Mouse (Mus musculus) forebrain, embryonic 16.5 days (tissue): ENCODE data around the gene Dnmbp. TPM values are rescaled to one million over a fixed set of nuclear protein-coding genes. Genes with fewer than 3 reads are reported as not detected.
A peak's percentile ranks its signal among the peaks of the same experiment; 100 is the strongest.

Experiments used
- ATAC-seq: fragments of 200-750 bp; cut with Nextera tagmentation; 2 replicates; pipeline ENCODE4 v1.8.0; 2017; ENCODE audit warnings: mild to moderate bottlenecking, moderate library complexity
- H3K27ac ChIP-seq: fragments of 300-500 bp; sonication (generic); 2 replicates; pipeline ENCODE4 v1.5.1; 2014; ENCODE audit warnings: low read length, control low read depth
- H3K27me3 ChIP-seq: fragments of 300-500 bp; sonication (generic); replicated peaks from 2 replicates; pipeline ENCODE4 v1.6.1; 2014; ENCODE audit warnings: low read length; ENCODE audit not compliant: control insufficient read depth, insufficient read depth
- H3K36me3 ChIP-seq: fragments of 300-500 bp; sonication (generic); 2 replicates; pipeline ENCODE4 v1.6.1; 2014; ENCODE audit not compliant: control insufficient read depth, insufficient read depth
- H3K4me1 ChIP-seq: fragments of 300-500 bp; sonication (generic); replicated peaks from 2 replicates; pipeline ENCODE4 v1.6.1; 2014; ENCODE audit warnings: low read length; ENCODE audit not compliant: control insufficient read depth, insufficient read depth
- H3K4me2 ChIP-seq: fragments of 300-500 bp; sonication (generic); 2 replicates; pipeline ENCODE4 v1.6.1; 2014; ENCODE audit warnings: mild to moderate bottlenecking, low read length, control low read depth
- H3K4me3 ChIP-seq: fragments of 300-500 bp; sonication (generic); replicated peaks from 2 replicates; pipeline ENCODE4 v1.5.1; 2014; ENCODE audit warnings: mild to moderate bottlenecking, low read length, control low read depth
- H3K9ac ChIP-seq: fragments of 300-500 bp; sonication (generic); replicated peaks from 2 replicates; pipeline ENCODE4 v1.6.1; 2014; ENCODE audit warnings: low read depth, low read length, control low read depth
- H3K9me3 ChIP-seq: fragments of 300-500 bp; sonication (generic); 2 replicates; pipeline ENCODE4 v1.6.1; 2016; ENCODE audit warnings: low read length; ENCODE audit not compliant: control insufficient read depth
- WGBS: fragments of 180-500 bp; shearing (Covaris S2); extraction: QIAGEN DNeasy Blood & Tissue Kit; methylation state at CpG from one replicate; pipeline ENCODE4 v1.1.7; 2014; 5-methylcytosine and 5-hydroxymethylcytosine counted together
- polyA plus RNA-seq: library from polyadenylated mRNA; unstranded; fragments of >200 nt; fragmentation: Nextera tagmentation; extraction: Ambion mirVana; gene quantifications from 2 replicates; pipeline ENCODE4 v1.2.1, GENCODE M21; 2015

Gene Dnmbp
- polyA plus RNA-seq, 1 experiment from 2014 or later = 7.3 TPM

DNA sequence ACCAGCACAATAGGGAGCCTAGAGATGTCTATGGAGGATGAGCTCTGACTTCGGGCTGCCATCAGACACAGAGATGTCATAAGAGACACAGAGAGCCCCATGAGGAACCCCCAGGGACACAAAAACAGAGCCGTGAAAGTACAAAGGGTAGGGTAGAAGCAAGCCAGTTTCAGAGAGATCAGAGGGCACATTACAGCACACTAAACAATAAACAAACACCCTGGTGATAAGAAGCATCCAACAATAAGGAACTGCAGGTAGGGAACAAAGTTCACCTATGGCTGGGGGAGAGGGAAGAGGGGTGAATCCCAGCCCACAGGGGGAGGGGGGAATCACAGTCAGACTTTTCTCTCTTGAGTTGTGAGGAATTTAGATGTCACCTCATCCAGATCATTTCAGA lies 52.3 kb downstream of the Dnmbp start:
- ATAC-seq = no peak
- Histone ChIP-seq H3K27me3 (no peaks in the 10 kb centered on the region), H3K9ac (no peak overlapping the region), H3K27ac (no peak overlapping the region), H3K9me3 (no peaks in the 10 kb centered on the region), H3K4me3 (no peak overlapping the region), H3K4me2 (no peak overlapping the region), H3K36me3 (no peaks in the 10 kb centered on the region), H3K4me1 (peaks cover 7% of the 10 kb centered on the region)
- WGBS = 72% methylated on average over 2 of the region's 2 CpGs

DNA sequence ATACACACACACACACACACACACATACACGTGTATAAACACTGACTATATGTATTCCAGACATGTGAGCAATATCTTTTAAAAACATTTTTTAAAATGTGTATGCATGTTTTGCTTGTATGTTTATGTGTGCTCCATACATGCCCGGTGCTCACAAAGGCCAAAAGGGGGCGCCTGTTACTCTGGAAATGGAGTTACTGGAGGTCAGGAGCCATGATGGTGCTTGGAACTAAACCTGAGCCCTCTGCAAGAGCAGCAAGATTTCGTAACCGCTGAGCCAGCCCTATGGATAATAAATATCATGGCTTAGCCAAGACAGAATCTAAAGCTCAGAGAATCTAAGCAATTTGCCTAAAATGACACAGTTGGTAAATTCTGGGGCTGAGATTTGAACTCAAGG lies 52.7 kb downstream of the Dnmbp start:
- peaks cover 8% of the 10 kb centered on the region for H3K4me1 ChIP-seq
- H3K9me3 ChIP-seq = no peaks in the 10 kb centered on the region
- no peak overlapping the region for H3K27ac ChIP-seq
- no peak overlapping the region for H3K4me2 ChIP-seq
- H3K9ac ChIP-seq = no peak overlapping the region
- no peak for ATAC-seq
- no peak overlapping the region for H3K4me3 ChIP-seq
- WGBS = 84% methylated on average over 5 of the region's 5 CpGs
- no peaks in the 10 kb centered on the region for H3K27me3 ChIP-seq
- no peaks in the 10 kb centered on the region for H3K36me3 ChIP-seq

DNA sequence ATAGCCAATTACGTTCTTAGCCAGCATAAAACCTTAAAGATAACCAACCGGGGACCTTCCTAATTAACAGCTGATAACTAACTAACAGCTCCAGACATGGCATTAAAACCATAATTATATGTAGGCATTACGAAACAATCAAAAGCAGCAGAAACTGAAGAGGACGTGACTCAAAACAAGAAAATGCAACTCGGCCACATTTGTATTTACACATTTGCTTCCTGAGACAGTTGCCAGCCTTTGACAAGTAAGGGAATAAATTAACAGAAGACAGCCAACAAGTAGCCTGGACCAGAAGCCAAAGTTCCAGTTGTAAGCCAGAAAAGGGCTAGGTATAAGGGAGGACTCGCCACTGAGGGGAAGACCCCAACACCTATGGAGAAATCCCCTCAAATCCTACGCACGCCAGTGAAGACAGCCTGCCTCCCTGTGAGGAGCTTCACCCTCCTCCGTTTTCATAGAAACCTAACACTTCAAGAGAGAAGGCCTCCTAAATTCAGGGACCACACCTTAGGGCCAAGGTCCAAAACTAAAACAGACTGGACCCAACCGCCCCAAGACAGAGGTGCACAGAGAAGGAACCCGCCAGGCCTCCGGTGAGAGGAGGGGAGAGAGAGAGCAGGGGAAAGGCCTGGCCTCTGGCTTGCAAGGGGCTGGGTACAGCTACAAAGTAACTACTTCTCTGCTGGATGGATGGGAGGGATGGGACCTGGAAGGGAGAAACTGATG lies 53.5 kb downstream of the Dnmbp start:
- Histone ChIP-seq H3K9ac (no peak overlapping the region), H3K27me3 (no peaks in the 10 kb centered on the region), H3K36me3 (no peaks in the 10 kb centered on the region), H3K9me3 (no peaks in the 10 kb centered on the region; the same call in 1 of the 2 replicates), H3K4me3 (no peak overlapping the region), H3K27ac (no peak overlapping the region), H3K4me2 (no peak overlapping the region), H3K4me1 (peaks cover 8% of the 10 kb centered on the region)
- WGBS = 82% methylated on average over 12 of the region's 12 CpGs
- ATAC-seq = no peak

DNA sequence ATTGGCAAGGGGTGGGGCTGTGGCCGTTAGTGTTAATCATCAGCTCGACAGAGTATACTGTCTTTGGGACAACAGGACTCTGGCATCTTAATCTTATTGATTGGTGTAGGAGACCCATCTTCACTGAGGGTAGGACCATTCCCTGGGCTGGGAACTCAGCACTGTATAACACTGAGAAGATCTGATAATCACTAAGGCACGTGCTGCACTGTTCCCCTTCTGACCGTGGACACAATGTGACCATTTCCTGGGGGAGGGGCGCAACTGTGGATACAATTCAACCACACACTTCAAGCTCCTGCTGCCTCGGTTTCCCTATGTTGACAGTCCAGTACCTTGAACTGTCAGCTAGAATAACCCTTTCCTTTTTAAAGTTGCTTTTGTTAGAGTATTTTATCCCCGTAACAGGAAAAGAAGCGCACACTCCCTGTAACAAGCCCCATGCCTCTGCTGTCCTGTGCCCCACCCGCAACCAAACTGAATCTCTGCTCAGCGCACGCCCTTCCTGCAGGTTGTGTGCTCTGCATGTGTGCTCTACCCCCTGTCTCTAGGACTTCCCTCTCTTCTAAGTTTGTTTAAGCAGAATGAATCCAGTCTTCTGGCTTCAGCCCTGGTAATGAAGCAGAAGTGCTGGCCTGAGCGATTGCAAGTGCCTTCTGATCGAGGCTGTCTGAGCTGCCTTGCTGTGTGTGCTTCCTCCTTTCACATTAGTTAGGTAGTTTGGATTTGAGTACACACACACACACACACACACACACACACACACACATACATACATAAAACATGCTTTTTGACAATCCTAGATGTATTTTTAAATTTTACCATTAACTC lies 55.1 kb downstream of the Dnmbp start:
- Histone ChIP-seq H3K4me2 (no peak overlapping the region), H3K4me1 (peaks cover 11% of the 10 kb centered on the region), H3K9me3 (no peaks in the 10 kb centered on the region; the same call in 1 of the 2 replicates), H3K9ac (no peak overlapping the region), H3K4me3 (no peak overlapping the region), H3K36me3 (no peaks in the 10 kb centered on the region), H3K27me3 (no peaks in the 10 kb centered on the region), H3K27ac (no peak overlapping the region)
- no peak for ATAC-seq
- 76% methylated on average over 13 of the region's 13 CpGs for WGBS

DNA sequence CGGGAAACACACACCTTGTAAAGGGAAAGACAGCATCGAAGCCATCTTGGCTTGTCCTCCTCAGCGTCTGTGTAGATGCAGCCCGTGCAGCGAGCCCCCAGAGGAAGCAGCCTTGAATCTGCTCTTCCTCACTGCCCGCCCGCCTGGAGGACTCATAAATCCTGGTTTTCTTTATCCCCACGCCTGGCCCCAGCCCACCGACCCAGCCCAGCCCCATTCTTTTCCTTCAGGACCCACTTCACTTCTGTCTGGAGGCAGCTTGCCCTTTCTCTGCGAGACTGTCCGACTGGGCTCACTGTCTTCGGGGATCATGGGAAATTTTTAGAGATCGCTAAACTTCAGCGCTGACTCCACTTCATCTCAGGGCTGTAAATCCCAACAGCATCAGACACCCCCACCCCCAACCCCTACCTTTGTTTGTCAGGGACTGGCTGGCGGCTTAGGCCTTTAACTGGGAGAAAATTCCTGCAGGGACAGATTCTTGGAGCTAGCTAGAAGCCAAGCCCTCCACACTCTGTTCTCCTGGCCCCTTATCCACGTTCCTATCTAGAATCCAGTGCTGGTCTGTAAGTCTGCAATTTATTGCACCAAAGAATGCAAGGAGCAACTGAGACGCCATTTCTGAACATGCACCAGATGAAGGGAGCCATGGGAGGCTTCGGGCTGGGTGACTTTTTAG lies 57.0 kb downstream of the Dnmbp start:
- no peak; the same call in 1 of the 2 replicates for ATAC-seq
- Histone ChIP-seq H3K4me1 (peaks cover 28% of the 10 kb centered on the region), H3K4me3 (0 out of 2 replicates have a peak overlapping the region, but pooled peaks have one; percentile 4), H3K4me2 (peak overlapping the region; percentile 41), H3K9me3 (no peaks in the 10 kb centered on the region; the same call in 1 of the 2 replicates), H3K9ac (0 out of 2 replicates have a peak overlapping the region, but pooled peaks have one; percentile 6), H3K36me3 (no peaks in the 10 kb centered on the region), H3K27ac (no peak overlapping the region), H3K27me3 (no peaks in the 10 kb centered on the region)
- WGBS = 15% methylated on average over 18 of the region's 18 CpGs

DNA sequence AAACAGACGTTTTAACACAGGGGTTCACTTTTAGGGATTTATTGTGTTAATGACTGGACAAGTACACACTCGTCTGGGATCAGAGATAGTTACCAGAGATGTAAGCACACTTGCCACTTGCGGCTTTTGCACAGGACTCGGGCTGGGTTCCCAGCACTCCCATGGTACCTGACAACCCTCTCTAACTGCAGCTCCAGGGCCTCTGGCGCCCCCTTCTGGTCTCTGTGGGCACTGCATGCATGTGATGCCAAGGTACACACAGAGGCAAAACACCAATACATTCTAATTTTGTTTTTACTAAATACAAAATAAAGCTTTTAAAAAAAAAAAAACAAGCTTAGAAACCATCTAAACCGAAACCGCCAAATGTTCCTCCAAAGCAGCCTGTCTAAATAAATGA lies 58.4 kb downstream of the Dnmbp start:
- Histone ChIP-seq H3K4me2 (no peak overlapping the region), H3K36me3 (no peaks in the 10 kb centered on the region), H3K9me3 (no peaks in the 10 kb centered on the region; the same call in 1 of the 2 replicates), H3K9ac (no peak overlapping the region), H3K27me3 (no peaks in the 10 kb centered on the region), H3K27ac (no peak overlapping the region), H3K4me1 (peaks cover 30% of the 10 kb centered on the region), H3K4me3 (no peak overlapping the region)
- no peak for ATAC-seq
- 88% methylated on average over 7 of the region's 7 CpGs for WGBS

DNA sequence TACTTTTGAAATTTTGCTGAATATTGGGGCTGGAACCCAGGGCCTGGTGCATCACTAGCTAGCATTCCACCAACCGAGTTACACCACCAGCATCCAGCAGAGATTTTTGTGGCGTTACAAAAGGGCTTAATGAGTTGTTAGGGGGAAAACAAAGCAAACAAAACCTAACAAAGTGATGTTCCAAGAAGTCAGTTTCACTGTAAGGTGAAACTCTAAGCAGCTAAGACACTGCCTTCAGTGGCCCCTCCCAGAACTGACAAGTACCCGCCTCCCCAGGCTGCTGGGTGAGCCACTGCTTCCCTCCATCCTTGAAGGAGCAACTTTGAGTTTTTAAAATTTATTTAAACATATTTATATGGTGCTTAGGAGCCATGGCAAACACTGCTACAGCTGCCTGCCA lies 59.6 kb downstream of the Dnmbp start:
- Histone ChIP-seq H3K9me3 (no peaks in the 10 kb centered on the region; the same call in 1 of the 2 replicates), H3K4me3 (no peak overlapping the region), H3K9ac (no peak overlapping the region), H3K4me1 (peaks cover 38% of the 10 kb centered on the region), H3K27me3 (no peaks in the 10 kb centered on the region), H3K36me3 (no peaks in the 10 kb centered on the region), H3K4me2 (no peak overlapping the region), H3K27ac (no peak overlapping the region)
- WGBS = 13% methylated on average over 3 of the region's 3 CpGs
- no peak for ATAC-seq

DNA sequence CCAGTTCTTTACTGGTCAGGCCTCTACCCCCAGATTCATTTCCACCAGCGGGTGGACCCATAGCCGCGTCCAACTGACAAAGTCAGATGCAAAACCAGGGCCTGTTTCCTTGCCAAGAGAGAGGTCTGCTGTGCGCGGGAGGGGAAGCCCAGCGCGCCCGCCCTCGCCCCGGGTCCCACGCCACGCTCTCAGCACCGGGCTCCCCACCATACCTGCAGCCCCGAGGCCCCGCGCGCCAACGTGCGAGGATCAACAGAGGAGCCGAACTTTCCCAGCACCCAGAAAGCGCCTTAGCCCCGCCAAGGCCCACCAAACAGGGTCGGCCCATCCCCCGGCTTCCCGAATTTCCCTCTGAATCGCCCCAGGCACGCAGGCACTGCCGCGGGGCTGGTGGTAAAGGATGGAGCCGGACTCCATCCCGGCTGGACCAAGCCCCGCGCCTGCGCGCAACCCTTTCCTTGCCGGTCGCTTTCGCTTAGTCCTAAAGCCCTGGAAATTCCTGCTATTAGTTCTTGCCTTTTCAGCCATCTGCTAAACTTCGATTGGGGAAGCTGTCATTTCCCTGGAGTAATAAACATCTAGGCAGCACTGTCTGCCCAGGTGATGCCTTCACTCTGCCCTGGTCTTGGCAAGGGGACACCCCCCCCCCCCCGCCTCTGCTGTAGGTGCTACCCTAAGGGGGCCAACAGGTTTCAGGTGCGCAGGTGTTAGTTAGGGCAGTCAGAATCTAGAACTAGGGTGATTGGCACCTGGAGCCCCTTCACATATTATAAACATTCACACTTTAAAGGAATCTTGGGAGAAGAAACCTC lies 60.4 kb downstream of the Dnmbp start:
- H3K4me1 ChIP-seq = peaks cover 38% of the 10 kb centered on the region
- 1% methylated on average over 41 of the region's 41 CpGs for WGBS

More for the DNA sequence above, 60.4 kb downstream of the Dnmbp start:
- peak; percentile 94 for ATAC-seq
- peak overlapping the region; percentile 74 for H3K9ac ChIP-seq
- H3K27me3 ChIP-seq = no peaks in the 10 kb centered on the region
- H3K27ac ChIP-seq = peak overlapping the region; percentile 71
- H3K9me3 ChIP-seq = no peaks in the 10 kb centered on the region; the same call in 1 of the 2 replicates
- H3K4me2 ChIP-seq = peak overlapping the region; percentile 86
- H3K4me3 ChIP-seq = peak overlapping the region; percentile 72
- H3K36me3 ChIP-seq = no peaks in the 10 kb centered on the region
